Mouse (Mus musculus) cerebellum, adult 2 months (tissue): ENCODE measurements around the gene Ehd1.

Experiments used
- CTCF ChIP-seq: fragments of 200-500 bp; IDR thresholded peaks from 2 replicates; pipeline ENCODE4 v1.5.1; 2011; ENCODE audit warnings: low read depth, mild to moderate bottlenecking, control low read depth, low read length, moderate library complexity, borderline replicate concordance; ENCODE audit not compliant: insufficient read depth
- POLR2A ChIP-seq: fragments of 200-500 bp; IDR thresholded peaks from 2 replicates; pipeline ENCODE4 v1.6.1; 2011; ENCODE audit warnings: low read length, control low read depth, borderline replicate concordance; ENCODE audit not compliant: insufficient read depth

DNA sequence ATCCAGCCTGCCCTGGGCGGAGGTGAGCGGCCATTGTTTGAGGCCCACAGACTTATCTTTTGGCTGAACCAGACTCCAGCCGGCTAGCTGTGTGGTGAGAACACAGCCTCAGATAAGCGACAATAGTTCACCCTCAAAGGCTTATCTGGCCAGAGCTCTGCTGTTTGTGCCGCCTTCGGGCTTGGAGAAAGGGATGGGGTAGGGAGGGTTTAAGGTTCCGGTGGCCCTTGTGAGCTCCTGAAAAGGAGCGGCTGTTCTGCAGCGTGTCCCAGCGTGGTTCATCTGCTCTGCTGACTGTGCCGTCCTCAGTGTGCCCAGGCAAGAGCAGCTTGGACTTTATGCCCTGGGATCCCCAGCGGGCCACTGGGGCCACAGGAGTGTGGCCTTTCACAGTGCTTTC, 8.0 kb downstream of the Ehd1 start:
- TF ChIP-seq POLR2A (no peak), CTCF (no peak)
